Mouse (Mus musculus) embryonic facial prominence, embryonic 10.5 days (tissue): ENCODE data around the gene Trmt61a. TPM values are rescaled to one million over a fixed set of nuclear protein-coding genes. Genes with fewer than 3 reads are reported as not detected.

Experiments
- DNase-seq: peaks from one replicate; pipeline ENCODE4 v3.0.0-alpha.2; 2017; ENCODE audit warnings: low spot score
- H3K27ac ChIP-seq: fragments of 300-500 bp; sonication (generic); replicated peaks from 2 replicates; pipeline ENCODE4 v1.5.1; 2016; ENCODE audit warnings: mild to moderate bottlenecking
- H3K27me3 ChIP-seq: fragments of 300-500 bp; sonication (generic); replicated peaks from 2 replicates; pipeline ENCODE4 v1.6.1; 2016; ENCODE audit warnings: low read depth, mild to moderate bottlenecking; ENCODE audit not compliant: poor library complexity, severe bottlenecking
- H3K36me3 ChIP-seq: fragments of 300-500 bp; sonication (generic); replicated peaks from 2 replicates; pipeline ENCODE4 v1.6.1; 2016; ENCODE audit warnings: mild to moderate bottlenecking, moderate library complexity
- H3K4me1 ChIP-seq: fragments of 300-500 bp; sonication (generic); 2 replicates; pipeline ENCODE4 v1.6.1; 2016
- H3K4me3 ChIP-seq: fragments of 300-500 bp; sonication (generic); 2 replicates; pipeline ENCODE4 v1.5.1; 2016; ENCODE audit warnings: mild to moderate bottlenecking, moderate library complexity
- H3K9me3 ChIP-seq: fragments of 300-500 bp; sonication (generic); 2 replicates; pipeline ENCODE4 v1.6.1; 2016; ENCODE audit warnings: mild to moderate bottlenecking
- WGBS: fragments of 180-500 bp; shearing (Covaris S2); methylation state at CpG from one replicate; pipeline ENCODE4 v1.1.7; 2016; 5-methylcytosine and 5-hydroxymethylcytosine counted together
- polyA plus RNA-seq: library from polyadenylated mRNA; unstranded; fragments of >200 nt; fragmentation: Nextera tagmentation; extraction: Ambion mirVana; gene quantifications from 2 replicates; pipeline ENCODE4 v1.2.1, GENCODE M21; 2016

Trmt61a gene
- polyA plus RNA-seq, 1 experiment from 2014 or later, result 17.7 TPM

DNA sequence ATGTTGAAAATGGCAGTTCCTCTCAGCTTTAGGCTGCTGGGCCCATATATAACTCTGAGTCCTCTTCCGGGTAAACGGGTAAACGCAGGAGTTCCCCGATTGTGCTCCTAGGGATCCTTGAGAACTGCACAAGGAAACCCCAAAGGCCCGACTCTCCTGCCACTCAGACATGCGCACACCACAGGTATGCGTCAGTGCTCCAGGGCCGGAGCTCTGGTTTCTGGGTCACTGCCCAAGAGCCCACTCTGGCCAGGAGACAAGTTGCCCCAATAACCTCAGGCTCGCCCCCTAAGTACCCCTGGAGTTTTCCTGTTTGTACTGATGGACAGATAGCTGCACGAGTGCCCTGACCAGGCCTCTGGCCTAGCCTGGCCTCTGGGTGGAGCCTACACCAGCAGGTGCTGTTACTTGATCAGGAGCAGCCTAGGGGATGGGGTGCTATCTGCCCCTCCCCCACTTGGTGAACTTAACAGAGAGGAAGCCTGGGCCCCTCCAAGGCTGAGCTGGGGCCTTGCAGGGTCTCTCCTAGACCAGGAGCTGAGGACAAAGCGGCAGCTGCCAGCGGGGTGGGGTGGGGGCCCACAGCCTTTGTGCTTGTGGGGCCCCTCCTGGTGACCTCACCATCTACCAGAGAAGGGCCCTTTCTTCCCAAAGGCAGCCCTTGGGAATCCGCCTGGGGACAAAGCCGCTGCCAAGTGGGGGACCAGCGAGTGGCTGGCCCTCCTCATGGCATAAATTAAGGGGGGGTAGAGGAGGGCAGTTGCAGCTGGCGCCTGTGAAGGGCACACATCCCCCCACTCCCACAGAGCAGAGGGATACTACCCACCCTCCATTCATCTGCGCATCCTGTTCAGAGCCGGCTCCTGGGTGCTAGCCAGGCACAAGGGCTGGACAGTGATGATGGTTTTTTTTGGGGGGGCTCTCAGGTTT lies 15.7 kb downstream of the Trmt61a start:
- Histone ChIP-seq H3K27me3 (no peaks in the 10 kb centered on the region), H3K36me3 (no peaks in the 10 kb centered on the region), H3K4me3 (peak overlapping the region; percentile 41), H3K27ac (peak overlapping the region; percentile 87), H3K9me3 (no peaks in the 10 kb centered on the region), H3K4me1 (peaks cover 69% of the 10 kb centered on the region)
- WGBS, result 23% methylated on average over 18 of the region's 18 CpGs
- DNase-seq, result peak; percentile 77

DNA sequence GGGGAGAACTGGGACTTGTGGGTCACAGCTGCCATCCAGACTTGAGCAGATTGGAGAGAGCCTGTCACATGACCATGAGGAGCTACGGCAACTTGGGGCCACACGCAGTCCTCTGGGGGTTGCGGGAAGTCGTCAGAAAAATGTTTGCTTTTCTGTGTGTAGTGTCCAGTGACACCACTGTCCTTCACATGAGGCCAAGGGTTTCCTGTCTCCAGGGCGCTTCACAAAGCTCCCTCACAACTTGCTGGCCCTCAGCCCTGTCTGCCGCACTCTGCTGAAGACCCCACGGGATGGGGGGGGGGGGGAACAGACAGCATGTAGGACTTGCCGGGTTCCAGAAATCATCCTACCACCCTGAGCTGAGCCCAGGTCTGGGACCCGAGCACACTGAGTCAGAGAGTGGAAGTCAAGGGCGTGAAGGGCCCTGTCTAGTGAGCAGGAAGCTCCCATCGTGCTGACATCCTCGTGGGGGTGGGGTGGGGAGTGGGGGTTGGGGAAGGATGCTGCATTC lies 16.4 kb downstream of the Trmt61a start:
- peak overlapping the region; percentile 41 for H3K4me3 ChIP-seq
- H3K27ac ChIP-seq, result peak overlapping the region; percentile 87

DNA sequence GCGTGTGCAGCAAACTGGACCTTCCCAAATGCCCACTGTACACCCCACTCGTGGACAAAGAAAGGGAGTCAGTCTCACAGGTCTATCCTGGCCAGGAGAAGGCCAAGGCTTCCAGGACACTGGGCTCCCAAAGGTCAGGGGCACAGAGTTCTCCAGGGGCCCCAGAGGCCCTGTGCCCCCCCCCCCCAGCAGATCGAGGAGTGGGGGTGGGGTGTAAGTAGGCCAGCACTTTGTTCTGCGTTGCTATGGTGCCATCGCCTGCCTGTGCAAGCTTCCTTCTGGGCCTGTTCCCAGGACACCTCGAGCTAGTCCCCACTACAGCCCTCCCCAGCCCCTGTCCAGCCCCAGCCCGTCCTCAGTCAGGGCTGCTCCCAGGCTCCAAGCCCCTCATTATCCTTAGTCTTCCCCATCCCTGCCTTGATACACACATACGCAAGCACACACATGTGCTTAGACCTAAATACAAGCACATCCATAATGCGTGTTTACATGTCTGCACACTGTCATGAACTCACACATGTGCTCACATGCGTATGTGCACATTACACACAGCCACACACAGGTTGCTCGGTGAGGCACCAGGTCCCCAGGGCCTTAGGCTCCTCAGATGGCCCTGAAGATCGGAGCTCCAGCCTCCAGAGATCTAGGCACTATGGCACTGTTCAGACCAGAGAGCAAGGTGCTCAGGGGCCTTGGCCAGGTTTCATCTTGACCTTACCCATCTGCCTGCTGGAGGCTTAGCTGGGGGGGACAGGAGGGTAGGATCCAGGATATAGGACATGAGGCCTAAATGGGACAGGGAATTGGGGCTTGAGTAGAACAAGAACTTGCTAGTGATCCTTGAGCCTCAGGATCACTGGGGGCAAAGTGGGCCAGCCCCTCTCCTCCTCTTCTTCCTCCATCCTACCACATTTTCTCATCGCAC lies 17.2 kb downstream of the Trmt61a start:
- Histone ChIP-seq H3K27ac (peak overlapping the region; percentile 87), H3K36me3 (no peaks in the 10 kb centered on the region), H3K4me1 (peaks cover 75% of the 10 kb centered on the region), H3K4me3 (peak overlapping the region; percentile 41), H3K27me3 (no peaks in the 10 kb centered on the region), H3K9me3 (no peaks in the 10 kb centered on the region)
- no peak for DNase-seq
- 50% methylated on average over 13 of the region's 13 CpGs for WGBS

More for the DNA sequence above, 16.4 kb downstream of the Trmt61a start:
- peaks cover 72% of the 10 kb centered on the region for H3K4me1 ChIP-seq
- 8% methylated on average over 12 of the region's 12 CpGs for WGBS
- DNase-seq, result peak; percentile 46
- no peaks in the 10 kb centered on the region for H3K9me3 ChIP-seq
- no peaks in the 10 kb centered on the region for H3K27me3 ChIP-seq
- no peaks in the 10 kb centered on the region for H3K36me3 ChIP-seq

DNA sequence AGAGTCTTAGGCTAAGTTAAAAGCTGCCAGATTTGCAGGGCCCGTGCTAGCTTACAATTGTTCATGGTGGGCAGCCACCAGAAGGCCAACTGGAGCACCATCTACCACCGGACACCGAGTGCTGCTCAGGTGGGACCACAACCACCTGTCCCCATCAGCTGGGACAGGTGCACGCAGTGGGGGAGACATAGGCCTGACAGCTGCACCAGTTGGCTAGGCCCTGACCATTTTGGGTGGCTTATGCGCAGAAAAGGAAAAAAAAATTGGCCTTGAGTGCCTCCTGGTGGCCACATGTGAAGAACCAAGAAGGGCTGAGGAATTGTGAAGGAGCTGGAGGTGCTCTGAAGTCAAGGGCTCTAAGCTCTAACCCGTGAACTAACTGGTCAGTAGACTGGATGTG lies 18.3 kb downstream of the Trmt61a start:
- peak overlapping the region; percentile 87 for H3K27ac ChIP-seq
- no peaks in the 10 kb centered on the region for H3K27me3 ChIP-seq
- DNase-seq, result peak; percentile 77
- no peaks in the 10 kb centered on the region for H3K9me3 ChIP-seq
- peaks cover 75% of the 10 kb centered on the region for H3K4me1 ChIP-seq
- no peak overlapping the region for H3K4me3 ChIP-seq
- 24% methylated on average over 6 of the region's 6 CpGs for WGBS
- H3K36me3 ChIP-seq, result no peaks in the 10 kb centered on the region

DNA sequence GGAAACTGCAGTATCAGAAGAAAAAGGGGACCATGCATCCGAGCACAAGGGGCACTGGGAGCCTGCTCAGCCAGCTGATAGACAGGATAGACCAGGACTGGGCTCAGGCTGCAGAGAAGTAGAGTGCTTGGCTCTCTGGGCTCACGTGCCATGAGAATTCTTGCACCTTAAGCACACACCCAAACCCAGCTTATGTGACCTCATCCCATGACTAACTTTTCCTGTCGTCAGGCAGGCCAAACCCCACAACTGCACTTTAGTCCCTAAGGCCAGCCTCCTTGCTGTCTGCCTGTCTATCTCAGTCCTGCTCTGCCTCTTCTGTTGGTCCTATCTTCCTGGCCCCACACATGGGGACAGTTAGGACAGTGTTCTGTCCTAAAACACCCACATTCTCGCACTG lies 19.8 kb downstream of the Trmt61a start:
- H3K4me3 ChIP-seq, result no peak overlapping the region
- H3K9me3 ChIP-seq, result no peaks in the 10 kb centered on the region
- 67% methylated on average over 4 of the region's 4 CpGs for WGBS
- no peaks in the 10 kb centered on the region for H3K27me3 ChIP-seq
- peaks cover 62% of the 10 kb centered on the region for H3K4me1 ChIP-seq
- no peak for DNase-seq
- no peaks in the 10 kb centered on the region for H3K36me3 ChIP-seq
- H3K27ac ChIP-seq, result no peak overlapping the region

DNA sequence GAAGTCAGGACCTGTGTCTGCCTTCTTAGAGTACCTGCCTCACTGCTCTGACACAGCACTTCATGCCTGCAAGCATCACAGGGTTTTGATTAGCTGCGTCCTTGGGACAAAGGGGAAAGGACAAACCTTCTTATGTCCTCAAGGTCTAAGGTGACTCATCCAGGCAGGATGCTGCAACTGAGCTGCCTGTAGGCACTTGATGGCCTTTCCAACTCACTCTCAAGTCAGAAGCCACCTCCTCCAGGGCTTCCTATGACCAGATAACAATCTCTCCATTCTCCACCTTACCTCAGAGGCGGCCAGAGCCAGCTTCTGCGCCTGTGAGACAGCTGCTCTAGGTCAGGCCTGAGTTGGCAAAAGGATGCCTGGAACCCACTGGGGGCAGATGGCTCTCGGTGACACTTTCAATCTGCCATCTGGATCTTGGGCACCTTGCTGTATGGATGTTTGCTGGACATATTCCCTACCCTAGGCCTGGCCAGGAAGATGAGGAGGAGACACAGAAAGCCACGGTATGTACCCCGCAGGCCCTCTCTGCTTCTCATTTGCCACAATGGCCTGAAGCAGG lies 20.5 kb downstream of the Trmt61a start:
- H3K4me3 ChIP-seq, result no peak overlapping the region
- H3K36me3 ChIP-seq, result no peaks in the 10 kb centered on the region
- WGBS, result 75% methylated on average over 6 of the region's 6 CpGs
- no peaks in the 10 kb centered on the region for H3K9me3 ChIP-seq
- H3K4me1 ChIP-seq, result peaks cover 55% of the 10 kb centered on the region
- no peaks in the 10 kb centered on the region for H3K27me3 ChIP-seq
- H3K27ac ChIP-seq, result peak overlapping the region; percentile 1; the same call in 1 of the 2 replicates
- DNase-seq, result no peak

DNA sequence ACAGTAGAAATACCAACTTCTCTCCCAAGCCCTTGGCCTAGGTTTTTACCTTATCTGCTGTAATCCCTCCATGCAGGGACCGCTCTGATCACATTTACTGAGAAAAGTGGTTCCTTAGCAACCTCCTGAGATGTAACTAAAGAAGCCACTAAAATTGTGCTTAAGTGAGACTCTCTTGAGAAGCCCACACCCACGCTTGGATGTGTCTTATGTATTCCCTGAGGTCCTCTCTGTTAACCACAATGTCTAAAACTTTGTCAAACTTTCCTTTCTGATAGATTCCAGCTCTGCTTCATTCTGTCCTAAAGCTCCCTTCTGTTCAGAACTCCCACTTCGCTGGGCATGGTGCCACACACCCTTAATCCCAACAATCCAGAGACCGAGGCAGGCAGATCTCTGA lies 21.6 kb downstream of the Trmt61a start:
- 0 out of 2 replicates have a peak overlapping the region, but pooled peaks have one; percentile 51 for H3K27ac ChIP-seq
- H3K9me3 ChIP-seq, result no peaks in the 10 kb centered on the region
- no peaks in the 10 kb centered on the region for H3K27me3 ChIP-seq
- peaks cover 48% of the 10 kb centered on the region for H3K4me1 ChIP-seq
- WGBS, result 82% methylated on average over 4 of the region's 4 CpGs
- H3K4me3 ChIP-seq, result no peak overlapping the region
- H3K36me3 ChIP-seq, result no peaks in the 10 kb centered on the region
- DNase-seq, result no peak

DNA sequence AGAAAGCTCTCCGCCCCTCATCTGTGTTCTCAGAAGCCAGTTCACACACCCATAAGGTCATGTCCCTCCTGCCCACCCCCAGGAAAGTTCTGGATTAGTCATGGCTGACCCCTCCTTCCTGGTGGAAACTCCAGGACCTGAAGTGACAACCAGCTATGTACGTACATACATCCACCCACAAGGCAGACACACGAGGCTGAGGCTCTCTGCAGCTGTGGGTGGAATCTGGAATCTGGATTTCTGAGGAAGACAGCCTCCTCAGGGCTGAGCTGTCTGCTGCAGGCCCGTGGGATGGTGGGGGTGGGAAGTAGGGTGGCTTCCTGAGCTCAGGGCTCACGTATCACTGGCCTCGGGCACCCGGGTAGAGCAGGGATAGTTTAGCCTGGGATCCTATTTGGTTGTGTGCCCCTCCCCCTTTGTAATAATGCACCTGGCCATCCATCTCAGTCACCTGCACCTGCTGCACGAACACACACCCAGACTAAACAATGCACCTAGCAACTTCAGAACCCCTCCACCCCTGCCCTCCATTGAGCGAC lies 23.1 kb downstream of the Trmt61a start:
- Histone ChIP-seq H3K36me3 (peaks cover 1% of the 10 kb centered on the region; the same call in 1 of the 2 replicates), H3K27me3 (no peaks in the 10 kb centered on the region), H3K9me3 (no peaks in the 10 kb centered on the region), H3K4me1 (peaks cover 45% of the 10 kb centered on the region), H3K4me3 (no peak overlapping the region), H3K27ac (0 out of 2 replicates have a peak overlapping the region, but pooled peaks have one; percentile 44)
- WGBS, result 62% methylated on average over 9 of the region's 9 CpGs
- no peak for DNase-seq

DNA sequence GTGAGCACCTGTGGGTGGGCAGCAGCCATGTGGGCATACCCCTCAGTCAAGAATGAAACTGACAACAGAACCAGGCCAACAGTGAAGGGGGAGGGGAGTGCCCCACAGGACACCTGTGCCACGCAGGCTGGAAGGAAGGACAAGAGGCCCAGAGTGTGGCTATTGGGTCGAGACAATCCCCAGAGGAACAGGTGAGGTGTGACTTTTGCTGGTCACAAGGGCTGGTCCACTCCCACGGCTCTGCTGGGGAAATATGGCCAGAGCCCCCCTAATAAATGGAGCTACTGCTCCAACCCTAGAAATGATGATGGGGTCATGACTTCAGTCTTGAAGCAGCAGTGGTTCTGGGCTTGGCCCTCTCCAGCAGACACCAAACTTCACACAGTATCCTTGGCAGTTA lies 25.4 kb downstream of the Trmt61a start:
- H3K4me1 ChIP-seq, result peaks cover 42% of the 10 kb centered on the region
- 83% methylated on average over 3 of the region's 3 CpGs for WGBS

DNA sequence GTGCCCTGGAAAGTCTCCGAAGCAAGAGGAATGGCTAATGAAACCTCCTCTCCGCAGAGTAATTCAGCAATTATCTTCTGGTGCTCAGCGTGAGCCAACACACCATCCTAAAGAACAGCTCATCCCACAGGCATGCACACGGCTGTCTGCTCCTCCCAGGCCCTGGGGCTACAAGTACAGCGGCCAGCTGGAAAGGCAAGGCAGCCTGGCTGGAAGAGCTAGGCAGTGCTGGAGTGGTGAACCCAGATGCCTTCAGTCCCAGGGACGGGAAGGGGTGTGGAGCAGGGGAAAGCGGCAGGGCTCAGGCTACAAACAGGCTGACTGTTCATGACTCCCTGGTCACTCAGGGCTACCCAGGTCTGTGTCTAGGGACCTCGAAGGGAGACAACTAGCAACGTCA lies 26.7 kb downstream of the Trmt61a start:
- Histone ChIP-seq H3K4me1 (peaks cover 34% of the 10 kb centered on the region), H3K36me3 (peaks cover 30% of the 10 kb centered on the region), H3K27ac (peak overlapping the region; percentile 52; the same call in 1 of the 2 replicates), H3K4me3 (no peak overlapping the region), H3K27me3 (no peaks in the 10 kb centered on the region), H3K9me3 (no peaks in the 10 kb centered on the region)
- peak; percentile 55 for DNase-seq
- 43% methylated on average over 9 of the region's 9 CpGs for WGBS

More for the DNA sequence above, 25.4 kb downstream of the Trmt61a start:
- DNase-seq, result no peak
- H3K27me3 ChIP-seq, result no peaks in the 10 kb centered on the region
- H3K9me3 ChIP-seq, result no peaks in the 10 kb centered on the region
- no peak overlapping the region for H3K4me3 ChIP-seq
- peaks cover 17% of the 10 kb centered on the region for H3K36me3 ChIP-seq
- H3K27ac ChIP-seq, result no peak overlapping the region

DNA sequence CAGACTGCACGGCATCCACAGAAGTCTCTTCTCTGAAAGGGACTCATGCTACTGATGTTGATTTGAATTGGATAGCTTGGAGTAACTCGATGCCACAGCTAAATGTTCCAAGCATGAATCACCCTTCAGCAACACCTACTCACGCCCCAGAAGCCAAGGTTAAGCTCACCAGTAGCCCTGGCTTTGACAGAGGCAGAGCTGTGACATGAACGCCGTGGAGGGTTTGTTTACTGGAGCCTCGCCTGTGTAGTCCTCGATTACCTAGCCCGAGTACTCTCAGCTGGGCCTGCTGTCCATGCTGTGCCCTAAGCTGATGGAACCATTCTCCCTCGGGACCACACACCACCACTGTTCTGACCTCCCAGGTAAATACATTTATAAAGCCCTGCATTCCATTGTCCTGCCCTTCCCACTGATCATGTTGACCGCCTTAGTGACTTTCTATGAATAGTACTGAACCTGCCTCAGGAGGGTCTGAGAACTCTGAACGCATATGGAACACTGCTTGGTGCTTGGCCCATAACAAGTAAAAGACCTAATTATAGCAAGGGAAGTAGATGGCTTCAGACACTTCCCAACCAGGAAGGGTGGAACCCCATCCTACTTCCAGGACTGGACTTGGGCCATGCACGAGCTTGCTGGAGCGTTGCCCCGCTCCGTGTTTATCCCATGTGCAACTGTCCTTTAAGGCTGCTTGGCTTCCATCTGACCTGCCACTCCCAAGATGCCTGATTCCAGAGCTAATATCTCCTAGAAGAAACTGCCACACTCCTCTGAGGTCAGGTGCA lies 27.5 kb downstream of the Trmt61a start:
- no peaks in the 10 kb centered on the region for H3K9me3 ChIP-seq
- WGBS, result 76% methylated on average over 15 of the region's 15 CpGs
- H3K4me1 ChIP-seq, result peaks cover 26% of the 10 kb centered on the region

More for the DNA sequence above, 27.5 kb downstream of the Trmt61a start:
- Histone ChIP-seq H3K27ac (no peak overlapping the region), H3K36me3 (peaks cover 38% of the 10 kb centered on the region), H3K27me3 (no peaks in the 10 kb centered on the region), H3K4me3 (no peak overlapping the region)
- no peak for DNase-seq
